Mouse (Mus musculus): ENCODE results near the gene Fgfr3. TPM values are rescaled to one million over a fixed set of nuclear protein-coding genes. Genes with fewer than 3 reads are reported as not detected.

The Fgfr3 gene
- polyA plus RNA-seq, 1 experiment: 2.7 TPM

- TF ChIP-seq MYOD1 (IDR thresholded peaks at IDR 0.05; ENCODE audit: control insufficient read depth in 1 of 3, insufficient read length in 2 of 3, low read depth in 2 of 3): no peak
- no peak for TF ChIP-seq REST (IDR thresholded peaks at IDR 0.05; ENCODE audit: insufficient read depth, insufficient read length)
- no peak for TF ChIP-seq MAX (IDR thresholded peaks at IDR 0.05; ENCODE audit: low read depth)
- TF ChIP-seq TCF3 (IDR thresholded peaks at IDR 0.05; ENCODE audit: insufficient read length, low read depth): no peak
- no peak for TF ChIP-seq MYOG (IDR thresholded peaks at IDR 0.05; ENCODE audit: control insufficient read depth in 1 of 3, insufficient read depth in 1 of 3, insufficient read length in 2 of 3, low read depth in 2 of 3)
- H3ac ChIP-seq (ENCODE audit: control insufficient read depth, insufficient read length): no peak overlapping the region
- H3K36me3 ChIP-seq (ENCODE audit: control insufficient read depth, insufficient read depth): no peaks in the 10 kb centered on the region
- no peaks in the 10 kb centered on the region for H3K79me2 ChIP-seq (ENCODE audit: control insufficient read depth, insufficient read depth)
- no peak overlapping the region for H3K4me2 ChIP-seq (ENCODE audit: low read depth)
- no peak overlapping the region for H3K4me3 ChIP-seq
- peaks cover 51% of the 10 kb centered on the region for H3K27me3 ChIP-seq (ENCODE audit: control insufficient read depth, insufficient read depth, insufficient read length)
These were observed 25.0 kb upstream of the Fgfr3 start for GRCm38 (mm10) chr5:33696430-33696829.

GRCm38 (mm10) chr5:33697534-33697933, 23.9 kb upstream of the Fgfr3 start:
- H3ac ChIP-seq (ENCODE audit: control insufficient read depth, insufficient read length): no peak overlapping the region
- H3K27me3 ChIP-seq (ENCODE audit: control insufficient read depth, insufficient read depth, insufficient read length): peaks cover 62% of the 10 kb centered on the region
- H3K79me2 ChIP-seq (ENCODE audit: control insufficient read depth, insufficient read depth): no peaks in the 10 kb centered on the region
- no peak overlapping the region for H3K4me2 ChIP-seq (ENCODE audit: low read depth)
- TF ChIP-seq E2F4 (IDR thresholded peaks at IDR 0.05; ENCODE audit: insufficient read depth) (no peak), MYOD1 (IDR thresholded peaks at IDR 0.05; ENCODE audit: control insufficient read depth in 1 of 3, insufficient read length in 2 of 3, low read depth in 2 of 3) (no peak), MAX (IDR thresholded peaks at IDR 0.05; ENCODE audit: low read depth) (no peak), CEBPB (IDR thresholded peaks at IDR 0.05; ENCODE audit: insufficient read depth, poor library complexity, severe bottlenecking) (no peak), SRF (IDR thresholded peaks at IDR 0.05; ENCODE audit: control insufficient read depth, insufficient read length, low read depth) (no peak), REST (IDR thresholded peaks at IDR 0.05; ENCODE audit: insufficient read depth, insufficient read length) (no peak)
- H3K36me3 ChIP-seq (ENCODE audit: control insufficient read depth, insufficient read depth): no peaks in the 10 kb centered on the region
- H3K4me3 ChIP-seq: no peak overlapping the region

- H3ac ChIP-seq (ENCODE audit: control insufficient read depth, insufficient read length): no peak overlapping the region
- H3K27me3 ChIP-seq (ENCODE audit: control insufficient read depth, insufficient read depth, insufficient read length): peaks cover 63% of the 10 kb centered on the region
- H3K4me2 ChIP-seq (ENCODE audit: low read depth): no peak overlapping the region
- no peak overlapping the region for H3K4me3 ChIP-seq
- no peaks in the 10 kb centered on the region for H3K79me2 ChIP-seq (ENCODE audit: control insufficient read depth, insufficient read depth)
- TF ChIP-seq TCF3 (IDR thresholded peaks at IDR 0.05; ENCODE audit: insufficient read length, low read depth): no peak
- TF ChIP-seq MYOD1 (IDR thresholded peaks at IDR 0.05; ENCODE audit: control insufficient read depth in 1 of 3, insufficient read length in 2 of 3, low read depth in 2 of 3): no peak
- no peak for TF ChIP-seq REST (IDR thresholded peaks at IDR 0.05; ENCODE audit: insufficient read depth, insufficient read length)
- TF ChIP-seq POLR2A (IDR thresholded peaks at IDR 0.05; ENCODE audit: insufficient read length, low read depth): no peak
- no peak for TF ChIP-seq E2F4 (IDR thresholded peaks at IDR 0.05; ENCODE audit: insufficient read depth)
- no peak for TF ChIP-seq MAX (IDR thresholded peaks at IDR 0.05; ENCODE audit: low read depth)
- no peak for TF ChIP-seq CEBPB (IDR thresholded peaks at IDR 0.05; ENCODE audit: insufficient read depth, poor library complexity, severe bottlenecking)
- TF ChIP-seq POLR2AphosphoS2 (IDR thresholded peaks at IDR 0.05; ENCODE audit: insufficient read length, low read depth): no peak
- no peak for TF ChIP-seq MYOG (IDR thresholded peaks at IDR 0.05; ENCODE audit: control insufficient read depth in 1 of 3, insufficient read depth in 1 of 3, insufficient read length in 2 of 3, low read depth in 2 of 3)
- TF ChIP-seq TCF12 (IDR thresholded peaks at IDR 0.05; ENCODE audit: insufficient read depth, poor library complexity, severe bottlenecking): no peak
- no peak for TF ChIP-seq SRF (IDR thresholded peaks at IDR 0.05; ENCODE audit: control insufficient read depth, insufficient read length, low read depth)
- no peak for TF ChIP-seq USF1 (IDR thresholded peaks at IDR 0.05; ENCODE audit: low read depth)
- H3K36me3 ChIP-seq (ENCODE audit: control insufficient read depth, insufficient read depth): no peaks in the 10 kb centered on the region
These were observed 23.4 kb upstream of the Fgfr3 start for GRCm38 (mm10) chr5:33697947-33698512.

GRCm38 (mm10) chr5:33698669-33699068, 22.8 kb upstream of the Fgfr3 start:
- H3K4me3 ChIP-seq: no peak overlapping the region
- no peaks in the 10 kb centered on the region for H3K36me3 ChIP-seq (ENCODE audit: control insufficient read depth, insufficient read depth)
- no peak overlapping the region for H3ac ChIP-seq (ENCODE audit: control insufficient read depth, insufficient read length)
- peaks cover 63% of the 10 kb centered on the region for H3K27me3 ChIP-seq (ENCODE audit: control insufficient read depth, insufficient read depth, insufficient read length)
- H3K79me2 ChIP-seq (ENCODE audit: control insufficient read depth, insufficient read depth): no peaks in the 10 kb centered on the region
- no peak for TF ChIP-seq USF1 (IDR thresholded peaks at IDR 0.05; ENCODE audit: low read depth)
- TF ChIP-seq E2F4 (IDR thresholded peaks at IDR 0.05; ENCODE audit: insufficient read depth): no peak
- TF ChIP-seq CEBPB (IDR thresholded peaks at IDR 0.05; ENCODE audit: insufficient read depth, poor library complexity, severe bottlenecking): no peak
- TF ChIP-seq POLR2A (IDR thresholded peaks at IDR 0.05; ENCODE audit: insufficient read length, low read depth): no peak
- TF ChIP-seq TCF3 (IDR thresholded peaks at IDR 0.05; ENCODE audit: insufficient read length, low read depth): no peak
- no peak for TF ChIP-seq TCF12 (IDR thresholded peaks at IDR 0.05; ENCODE audit: insufficient read depth, poor library complexity, severe bottlenecking)
- TF ChIP-seq REST (IDR thresholded peaks at IDR 0.05; ENCODE audit: insufficient read depth, insufficient read length): no peak
- no peak for TF ChIP-seq SRF (IDR thresholded peaks at IDR 0.05; ENCODE audit: control insufficient read depth, insufficient read length, low read depth)
- no peak for TF ChIP-seq MYOG (IDR thresholded peaks at IDR 0.05; ENCODE audit: control insufficient read depth in 1 of 3, insufficient read depth in 1 of 3, insufficient read length in 2 of 3, low read depth in 2 of 3)
- TF ChIP-seq MAX (IDR thresholded peaks at IDR 0.05; ENCODE audit: low read depth): no peak
- TF ChIP-seq POLR2AphosphoS2 (IDR thresholded peaks at IDR 0.05; ENCODE audit: insufficient read length, low read depth): no peak
- no peak for TF ChIP-seq MYOD1 (IDR thresholded peaks at IDR 0.05; ENCODE audit: control insufficient read depth in 1 of 3, insufficient read length in 2 of 3, low read depth in 2 of 3)
- H3K4me2 ChIP-seq (ENCODE audit: low read depth): no peak overlapping the region

- no peaks in the 10 kb centered on the region for H3K36me3 ChIP-seq (ENCODE audit: control insufficient read depth, insufficient read depth)
- no peak overlapping the region for H3ac ChIP-seq (ENCODE audit: control insufficient read depth, insufficient read length)
- H3K79me2 ChIP-seq (ENCODE audit: control insufficient read depth, insufficient read depth): no peaks in the 10 kb centered on the region
- no peak overlapping the region for H3K4me3 ChIP-seq
- H3K27me3 ChIP-seq (ENCODE audit: control insufficient read depth, insufficient read depth, insufficient read length): peaks cover 68% of the 10 kb centered on the region
- TF ChIP-seq USF1 (IDR thresholded peaks at IDR 0.05; ENCODE audit: low read depth): no peak
- no peak overlapping the region for H3K4me2 ChIP-seq (ENCODE audit: low read depth)
These were observed 21.5 kb upstream of the Fgfr3 start for GRCm38 (mm10) chr5:33700010-33700409.

Measured in myocyte (in vitro differentiated cells).